Mouse (Mus musculus): ENCODE measurements around the gene Marcksl1.

DNA sequence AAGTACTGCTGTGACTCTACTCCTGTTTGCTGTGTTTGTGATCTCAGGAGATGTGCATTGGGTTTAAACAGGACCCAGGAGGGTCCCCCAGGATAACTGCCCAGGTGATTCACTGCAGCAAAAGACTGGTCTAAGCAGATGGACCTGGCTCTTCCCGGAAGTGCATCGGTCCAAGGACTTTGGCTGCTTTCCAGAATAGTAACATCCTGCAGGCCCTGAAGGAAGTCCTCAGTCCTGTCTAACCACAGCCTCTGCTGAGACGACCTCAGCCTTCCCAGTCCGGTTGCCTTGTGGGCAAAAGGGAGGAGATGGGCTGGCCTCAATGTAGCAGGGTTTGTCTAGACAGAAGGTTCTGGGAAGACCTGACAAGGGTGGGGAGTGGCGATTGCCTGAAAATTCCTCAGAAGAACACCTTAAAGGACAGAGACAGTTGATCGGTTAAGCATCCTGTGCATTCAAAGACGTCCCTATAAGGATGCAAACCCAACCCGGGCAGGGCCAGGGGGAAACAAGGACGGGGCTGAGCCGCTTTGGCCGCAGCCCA lies 10.4 kb upstream of the Marcksl1 start:
- TF ChIP-seq POLR2A (IDR thresholded peaks at IDR 0.05; ENCODE audit: borderline replicate concordance, extremely low read depth, low read depth, low read length) (no peak), CTCF (IDR thresholded peaks at IDR 0.05; ENCODE audit: insufficient read depth, low read length) (no peak)

All from lung, adult 2 months (tissue).